Comparison of ENCODE assay signal across 8 mouse cellular contexts in genomic region chr5:118763353-118763752, GRCm38 (mm10).
A peak's percentile ranks its signal among the peaks of the same experiment; 100 is the strongest.
DNase-seq lines count a peak whose midpoint lies in the region; ATAC-seq and TF ChIP-seq lines count a peak whose summit lies in the region.
"Had no signal": no experiment of that assay in that cellular context is flagged by ENCODE, and none has a peak within 500 bp of the region (broad histone marks: within the 10 kb centered on the region; RNA-seq: fewer than 3 reads in every experiment).

No protein-coding gene starts in this region.

- in situ Hi-C loops in CH12.LX (cut with MboI; ENCODE audit: low pct_ligation_motif_present, low pct_unique_long_range_greater_than_20kb, low sequenced_read_pairs) = no loop called here

- WGBS in intestine, postnatal 0 days = 65% methylated on average over 5 of the region's 5 CpGs
- 64% methylated on average over 5 of the region's 5 CpGs for whole genome bisulfite sequencing in intestine, embryonic 16.5 days
- 56% methylated on average over 5 of the region's 5 CpGs for WGBS in hindbrain, postnatal 0 days

- H3K36me3 ChIP-seq in intestine, postnatal 0 days (ENCODE audit: control insufficient read depth, insufficient read depth) = peaks cover 61% of the 10 kb centered on the region
- H3K36me3 ChIP-seq in intestine, embryonic 16.5 days (ENCODE audit: control insufficient read depth, insufficient read depth, low read length) = peaks cover 12% of the 10 kb centered on the region; the same call in 1 of the 2 replicates
- peaks cover 45 to 67% of the 10 kb centered on the region in 2 experiments for H3K36me3 ChIP-seq in CH12.LX (replicated peaks in 1 of 2; ENCODE audit: control insufficient read depth in 1 of 2, insufficient read depth in 1 of 2, low read length in 1 of 2)
- H3K36me3 ChIP-seq in hindbrain, postnatal 0 days (ENCODE audit: insufficient read depth, low read length) = peaks cover 45% of the 10 kb centered on the region

- TF ChIP-seq POLR2A in CH12.LX (IDR thresholded peaks at IDR 0.05; ENCODE audit: low read depth, low read length) = no peak

- H3K27ac ChIP-seq in intestine, postnatal 0 days (ENCODE audit: low read depth, low read length) = no peak overlapping the region
- no peak overlapping the region for H3K27ac ChIP-seq in intestine, embryonic 16.5 days (ENCODE audit: low read length)
- H3K27ac ChIP-seq in CH12.LX (ENCODE audit: insufficient read depth, low read depth) = no peak overlapping the region
- no peak overlapping the region for H3K27ac ChIP-seq in hindbrain, postnatal 0 days
- H3K27ac ChIP-seq: embryonic facial prominence, embryonic 13.5 days had no signal

- peak; percentile 50 for TF ChIP-seq RAD21 in CH12.LX (IDR thresholded peaks at IDR 0.05; ENCODE audit: low read depth, low read length)

- H3K4me3 ChIP-seq in intestine, postnatal 0 days (ENCODE audit: low read depth, low read length) = no peak overlapping the region
- H3K4me3 ChIP-seq in intestine, embryonic 16.5 days (ENCODE audit: low read length) = no peak overlapping the region
- H3K4me3 ChIP-seq in CH12.LX (replicated peaks in 1 of 3; ENCODE audit: low read depth in 2 of 3, low read length in 2 of 3, poor library complexity in 1 of 3) = no peak overlapping the region
- H3K4me3 ChIP-seq in hindbrain, postnatal 0 days (ENCODE audit: low read length) = no peak overlapping the region
- H3K4me3 ChIP-seq: embryonic facial prominence, embryonic 13.5 days had no signal

- ATAC-seq in intestine, postnatal 0 days = no peak
- no peak for ATAC-seq in intestine, embryonic 16.5 days
- ATAC-seq in hindbrain, postnatal 0 days = peak; percentile 56; the same call in 1 of the 2 replicates

- DNase-seq in 416B (ENCODE audit: low read depth) (peak; percentile 27), CH12.LX (ENCODE audit: extremely low read depth) (no peak)
- DNase-seq in hindbrain, postnatal 0 days (ENCODE audit: low spot score) = peak; percentile 50
- DNase-seq in testis, postnatal 10 days (ENCODE audit: low spot score) = no peak
- DNase-seq in layer of hippocampus, postnatal 14 days (ENCODE audit: low spot score in 2 of 2) = no peak

- TF ChIP-seq EP300 in CH12.LX (IDR thresholded peaks at IDR 0.05; ENCODE audit: low read length) = no peak

- no peaks in the 10 kb centered on the region for H3K4me1 ChIP-seq in intestine, postnatal 0 days (replicated peaks; ENCODE audit: control insufficient read depth, insufficient read depth, low read length)
- 0 out of 2 replicates have a peak, but pooled peaks cover 3% of the 10 kb centered on the region for H3K4me1 ChIP-seq in intestine, embryonic 16.5 days (ENCODE audit: control insufficient read depth, insufficient read depth, low read length)
- peaks cover 0 to 12% of the 10 kb centered on the region in 2 experiments; a peak in 1 of 4 replicates for H3K4me1 ChIP-seq in CH12.LX (ENCODE audit: control insufficient read depth in 1 of 2, insufficient read depth in 2 of 2)
- no peaks in the 10 kb centered on the region for H3K4me1 ChIP-seq in hindbrain, postnatal 0 days (ENCODE audit: insufficient read depth, low read length)
- H3K4me1 ChIP-seq: embryonic facial prominence, embryonic 13.5 days had no signal

- H3K27me3 ChIP-seq in intestine, postnatal 0 days (replicated peaks; ENCODE audit: control insufficient read depth, insufficient read depth, low read length) = no peaks in the 10 kb centered on the region
- no peaks in the 10 kb centered on the region for H3K27me3 ChIP-seq in intestine, embryonic 16.5 days (replicated peaks; ENCODE audit: control insufficient read depth, insufficient read depth, low read length)
- H3K27me3 ChIP-seq in CH12.LX (replicated peaks) = no peaks in the 10 kb centered on the region
- no peaks in the 10 kb centered on the region for H3K27me3 ChIP-seq in hindbrain, postnatal 0 days (ENCODE audit: insufficient read depth, low read length)
- H3K27me3 ChIP-seq: embryonic facial prominence, embryonic 13.5 days had no signal

- no peak overlapping the region for H3K4me2 ChIP-seq in intestine, postnatal 0 days (replicated peaks; ENCODE audit: low read depth)
- H3K4me2 ChIP-seq in intestine, embryonic 16.5 days (ENCODE audit: low read depth, low read length) = no peak overlapping the region
- no peak overlapping the region for H3K4me2 ChIP-seq in CH12.LX (ENCODE audit: insufficient read depth, low read depth, poor library complexity, severe bottlenecking)
- no peak overlapping the region for H3K4me2 ChIP-seq in hindbrain, postnatal 0 days (ENCODE audit: low read depth, low read length)
- H3K4me2 ChIP-seq: embryonic facial prominence, embryonic 13.5 days had no signal

- no peak overlapping the region for H3K9ac ChIP-seq in intestine, postnatal 0 days (ENCODE audit: low read depth, low read length)
- no peak overlapping the region for H3K9ac ChIP-seq in intestine, embryonic 16.5 days (ENCODE audit: low read depth, low read length)
- H3K9ac ChIP-seq in CH12.LX (ENCODE audit: insufficient read depth, low read depth) = no peak overlapping the region
- H3K9ac ChIP-seq in hindbrain, postnatal 0 days (replicated peaks; ENCODE audit: low read length) = no peak overlapping the region
- H3K9ac ChIP-seq: embryonic facial prominence, embryonic 13.5 days had no signal

- H3K79me2 ChIP-seq in CH12.LX (replicated peaks; ENCODE audit: control insufficient read depth, extremely low read depth, insufficient read depth, poor library complexity, severe bottlenecking) = no peaks in the 10 kb centered on the region

- peak; percentile 66 for TF ChIP-seq CTCF in intestine, postnatal 0 days (IDR thresholded peaks at IDR 0.05; ENCODE audit: low read depth)
- TF ChIP-seq CTCF in CH12.LX (conservative IDR thresholded peaks at IDR 0.05 in 1 of 2, IDR thresholded peaks at IDR 0.05 in 1 of 2; ENCODE audit: low read depth in 2 of 2, low read length in 2 of 2) = peak; percentile 13 to 58; a peak in 3 of 4 replicates
- peak; percentile 70 for TF ChIP-seq CTCF in hindbrain, postnatal 0 days (IDR thresholded peaks at IDR 0.05; ENCODE audit: low read depth)

- H3K9me3 ChIP-seq in intestine, postnatal 0 days (ENCODE audit: control insufficient read depth) = no peaks in the 10 kb centered on the region
- H3K9me3 ChIP-seq in intestine, embryonic 16.5 days (ENCODE audit: control insufficient read depth, low read length) = no peaks in the 10 kb centered on the region
- no peaks in the 10 kb centered on the region for H3K9me3 ChIP-seq in CH12.LX (replicated peaks; ENCODE audit: low read length)
- no peaks in the 10 kb centered on the region for H3K9me3 ChIP-seq in hindbrain, postnatal 0 days (ENCODE audit: low read length)
- H3K9me3 ChIP-seq: embryonic facial prominence, embryonic 13.5 days had no signal

- dilution Hi-C loops in CH12.LX (cut with MboI; ENCODE audit: extremely low pct_ligation_motif_present, extremely low pct_unique_long_range_greater_than_20kb, low sequenced_read_pairs) = no loop called here

TF ChIP-seq in CH12.LX, 34 proteins besides CTCF, POLR2A, EP300 and RAD21:
- no peak for TF ChIP-seq TBP (conservative IDR thresholded peaks at IDR 0.05; ENCODE audit: low read depth, low read length)
- TF ChIP-seq SMC3 (IDR thresholded peaks at IDR 0.05; ENCODE audit: low read depth, low read length) = peak; percentile 45

Comparison
In these comparisons a context has a peak if more than half of its experiments do, and no peak if none do; other contexts are left out.
1. DNase-seq: peak in 416B (single experiment) and hindbrain, postnatal 0 days (single experiment); none in CH12.LX (single experiment), testis, postnatal 10 days (single experiment) and layer of hippocampus, postnatal 14 days (0 of 2).
2. Peak in every context shown above with its lines, with median percentiles within 50 percentile points of each other: CTCF ChIP-seq.